Mouse (Mus musculus): ENCODE measurements around the gene Slc4a4. TPM values are rescaled to one million over a fixed set of nuclear protein-coding genes. Genes with fewer than 3 reads are reported as not detected.
A peak's percentile ranks its signal among the peaks of the same experiment; 100 is the strongest.

Slc4a4 gene
- polyA plus RNA-seq (2015; fragmentation: Nextera tagmentation; extraction: Ambion mirVana): 2.4 and 2.6 TPM in 2 replicates

- ATAC-seq: peak; percentile 80
- Histone ChIP-seq H3K4me1 (ENCODE audit: control insufficient read depth, insufficient read depth, low read length) (no peaks in the 10 kb centered on the region), H3K27me3 (replicated peaks; ENCODE audit: control insufficient read depth, insufficient read depth, low read length) (no peaks in the 10 kb centered on the region), H3K4me2 (ENCODE audit: low read depth, low read length) (peak within 1 kb of the TSS; percentile 97), H3K27ac (ENCODE audit: low read length) (peak within 1 kb of the TSS; percentile 60), H3K36me3 (ENCODE audit: control insufficient read depth, insufficient read depth, low read length) (no peaks in the 10 kb centered on the region), H3K4me3 (ENCODE audit: low read length) (peak within 1 kb of the TSS; percentile 85), H3K9ac (ENCODE audit: low read depth, low read length) (peak within 1 kb of the TSS; percentile 85), H3K9me3 (ENCODE audit: control insufficient read depth, low read length) (no peaks in the 10 kb centered on the region)
- WGBS: under 1% methylated on average over 86 of the region's 119 CpGs
These were observed at the start of gene Slc4a4 for GRCm38 (mm10) chr5:88886668-88887555. TSS of gene Slc4a4 (plus strand) at chr5:88886818.

- no peak overlapping the region for H3K9ac ChIP-seq (ENCODE audit: low read depth, low read length)
- no peak overlapping the region for H3K4me3 ChIP-seq (ENCODE audit: low read length)
- H3K9me3 ChIP-seq (ENCODE audit: control insufficient read depth, low read length): no peaks in the 10 kb centered on the region
- H3K27me3 ChIP-seq (replicated peaks; ENCODE audit: control insufficient read depth, insufficient read depth, low read length): no peaks in the 10 kb centered on the region
- no peak overlapping the region for H3K27ac ChIP-seq (ENCODE audit: low read length)
- H3K36me3 ChIP-seq (ENCODE audit: control insufficient read depth, insufficient read depth, low read length): no peaks in the 10 kb centered on the region
- ATAC-seq: no peak
- 80% methylated on average over 5 of the region's 5 CpGs for WGBS
- H3K4me2 ChIP-seq (ENCODE audit: low read depth, low read length): no peak overlapping the region
- H3K4me1 ChIP-seq (ENCODE audit: control insufficient read depth, insufficient read depth, low read length): no peaks in the 10 kb centered on the region
These were observed 46.4 kb upstream of the Slc4a4 start for GRCm38 (mm10) chr5:88840080-88840798.

- H3K27ac ChIP-seq (ENCODE audit: low read length): no peak overlapping the region
- no peaks in the 10 kb centered on the region for H3K9me3 ChIP-seq (ENCODE audit: control insufficient read depth, low read length)
- no peaks in the 10 kb centered on the region for H3K27me3 ChIP-seq (replicated peaks; ENCODE audit: control insufficient read depth, insufficient read depth, low read length)
- no peak overlapping the region for H3K4me2 ChIP-seq (ENCODE audit: low read depth, low read length)
- ATAC-seq: no peak
- no peaks in the 10 kb centered on the region for H3K4me1 ChIP-seq (ENCODE audit: control insufficient read depth, insufficient read depth, low read length)
- 93% methylated on average over 3 of the region's 3 CpGs for WGBS
- H3K4me3 ChIP-seq (ENCODE audit: low read length): no peak overlapping the region
- H3K36me3 ChIP-seq (ENCODE audit: control insufficient read depth, insufficient read depth, low read length): no peaks in the 10 kb centered on the region
- no peak overlapping the region for H3K9ac ChIP-seq (ENCODE audit: low read depth, low read length)
These were observed 29.3 kb upstream of the Slc4a4 start for GRCm38 (mm10) chr5:88857311-88857710.

GRCm38 (mm10) chr5:88857801-88858200, 28.8 kb upstream of the Slc4a4 start:
- H3K4me1 ChIP-seq (ENCODE audit: control insufficient read depth, insufficient read depth, low read length): no peaks in the 10 kb centered on the region
- H3K27me3 ChIP-seq (replicated peaks; ENCODE audit: control insufficient read depth, insufficient read depth, low read length): no peaks in the 10 kb centered on the region
- no peaks in the 10 kb centered on the region for H3K9me3 ChIP-seq (ENCODE audit: control insufficient read depth, low read length)
- H3K4me3 ChIP-seq (ENCODE audit: low read length): no peak overlapping the region
- no peaks in the 10 kb centered on the region for H3K36me3 ChIP-seq (ENCODE audit: control insufficient read depth, insufficient read depth, low read length)
- no peak overlapping the region for H3K4me2 ChIP-seq (ENCODE audit: low read depth, low read length)
- 75% methylated on average over 4 of the region's 4 CpGs for WGBS
- no peak for ATAC-seq
- no peak overlapping the region for H3K27ac ChIP-seq (ENCODE audit: low read length)
- no peak overlapping the region for H3K9ac ChIP-seq (ENCODE audit: low read depth, low read length)

GRCm38 (mm10) chr5:88858226-88858625, 28.4 kb upstream of the Slc4a4 start:
- Histone ChIP-seq H3K36me3 (ENCODE audit: control insufficient read depth, insufficient read depth, low read length) (no peaks in the 10 kb centered on the region), H3K4me3 (ENCODE audit: low read length) (no peak overlapping the region), H3K9me3 (ENCODE audit: control insufficient read depth, low read length) (no peaks in the 10 kb centered on the region), H3K9ac (ENCODE audit: low read depth, low read length) (no peak overlapping the region), H3K27ac (ENCODE audit: low read length) (no peak overlapping the region), H3K27me3 (replicated peaks; ENCODE audit: control insufficient read depth, insufficient read depth, low read length) (no peaks in the 10 kb centered on the region), H3K4me2 (ENCODE audit: low read depth, low read length) (no peak overlapping the region), H3K4me1 (ENCODE audit: control insufficient read depth, insufficient read depth, low read length) (no peaks in the 10 kb centered on the region)
- no peak for ATAC-seq
- 53% methylated on average over 4 of the region's 4 CpGs for WGBS

- Histone ChIP-seq H3K4me2 (ENCODE audit: low read depth, low read length) (no peak overlapping the region), H3K9ac (ENCODE audit: low read depth, low read length) (no peak overlapping the region), H3K9me3 (ENCODE audit: control insufficient read depth, low read length) (no peaks in the 10 kb centered on the region), H3K4me1 (ENCODE audit: control insufficient read depth, insufficient read depth, low read length) (no peaks in the 10 kb centered on the region), H3K27me3 (replicated peaks; ENCODE audit: control insufficient read depth, insufficient read depth, low read length) (no peaks in the 10 kb centered on the region), H3K4me3 (ENCODE audit: low read length) (no peak overlapping the region), H3K27ac (ENCODE audit: low read length) (no peak overlapping the region), H3K36me3 (ENCODE audit: control insufficient read depth, insufficient read depth, low read length) (no peaks in the 10 kb centered on the region)
- no peak for ATAC-seq
- WGBS: 65% methylated on average over 3 of the region's 3 CpGs
These were observed 24.5 kb upstream of the Slc4a4 start for GRCm38 (mm10) chr5:88862163-88862562.

- Histone ChIP-seq H3K27me3 (replicated peaks; ENCODE audit: control insufficient read depth, insufficient read depth, low read length) (no peaks in the 10 kb centered on the region), H3K9me3 (ENCODE audit: control insufficient read depth, low read length) (no peaks in the 10 kb centered on the region), H3K4me2 (ENCODE audit: low read depth, low read length) (no peak overlapping the region), H3K4me1 (ENCODE audit: control insufficient read depth, insufficient read depth, low read length) (no peaks in the 10 kb centered on the region), H3K4me3 (ENCODE audit: low read length) (no peak overlapping the region), H3K27ac (ENCODE audit: low read length) (no peak overlapping the region), H3K36me3 (ENCODE audit: control insufficient read depth, insufficient read depth, low read length) (no peaks in the 10 kb centered on the region), H3K9ac (ENCODE audit: low read depth, low read length) (no peak overlapping the region)
- 88% methylated on average over 2 of the region's 2 CpGs for WGBS
- ATAC-seq: no peak
These were observed 23.8 kb upstream of the Slc4a4 start for GRCm38 (mm10) chr5:88862794-88863193.

GRCm38 (mm10) chr5:88884101-88884500, 2.5 kb upstream of the Slc4a4 start:
- WGBS: 20% methylated on average over 3 of the region's 3 CpGs
- no peak overlapping the region for H3K27ac ChIP-seq (ENCODE audit: low read length)
- no peak overlapping the region for H3K4me3 ChIP-seq (ENCODE audit: low read length)
- ATAC-seq: no peak
- H3K9ac ChIP-seq (ENCODE audit: low read depth, low read length): no peak overlapping the region
- H3K27me3 ChIP-seq (replicated peaks; ENCODE audit: control insufficient read depth, insufficient read depth, low read length): no peaks in the 10 kb centered on the region
- no peaks in the 10 kb centered on the region for H3K9me3 ChIP-seq (ENCODE audit: control insufficient read depth, low read length)
- no peaks in the 10 kb centered on the region for H3K36me3 ChIP-seq (ENCODE audit: control insufficient read depth, insufficient read depth, low read length)
- no peaks in the 10 kb centered on the region for H3K4me1 ChIP-seq (ENCODE audit: control insufficient read depth, insufficient read depth, low read length)
- no peak overlapping the region for H3K4me2 ChIP-seq (ENCODE audit: low read depth, low read length)

GRCm38 (mm10) chr5:88885503-88885902, 1.1 kb upstream of the Slc4a4 start:
- H3K9ac ChIP-seq (ENCODE audit: low read depth, low read length): no peak overlapping the region
- no peak overlapping the region for H3K4me2 ChIP-seq (ENCODE audit: low read depth, low read length)
- ATAC-seq: no peak
- H3K4me1 ChIP-seq (ENCODE audit: control insufficient read depth, insufficient read depth, low read length): no peaks in the 10 kb centered on the region
- no peak overlapping the region for H3K4me3 ChIP-seq (ENCODE audit: low read length)
- 88% methylated on average over 3 of the region's 3 CpGs for WGBS
- no peaks in the 10 kb centered on the region for H3K9me3 ChIP-seq (ENCODE audit: control insufficient read depth, low read length)
- no peaks in the 10 kb centered on the region for H3K27me3 ChIP-seq (replicated peaks; ENCODE audit: control insufficient read depth, insufficient read depth, low read length)
- no peak overlapping the region for H3K27ac ChIP-seq (ENCODE audit: low read length)
- H3K36me3 ChIP-seq (ENCODE audit: control insufficient read depth, insufficient read depth, low read length): no peaks in the 10 kb centered on the region

Data from intestine, embryonic 16.5 days (tissue).